Mouse (Mus musculus): ENCODE data around the gene Fkbp4. TPM values are rescaled to one million over a fixed set of nuclear protein-coding genes. Genes with fewer than 3 reads are reported as not detected.

The Fkbp4 gene
- total RNA-seq, 2 experiments from 2014 or later = 124 to 128 TPM

- peak; percentile 49 to 53 for DNase-seq (ENCODE audit: low spot score in 2 of 2)
Measured at GRCm38 (mm10) chr6:128437731-128438316, 653 bp downstream of the Fkbp4 start.

- no peak for DNase-seq (ENCODE audit: low spot score in 2 of 2)
Measured at GRCm38 (mm10) chr6:128437288-128437687, 1.2 kb downstream of the Fkbp4 start.

- no peak for DNase-seq (ENCODE audit: low spot score in 2 of 2)
Measured at GRCm38 (mm10) chr6:128436356-128437005, 2.0 kb downstream of the Fkbp4 start.

GRCm38 (mm10) chr6:128435474-128435873 lies 3.0 kb downstream of the Fkbp4 start:
- no peak for DNase-seq (ENCODE audit: low spot score in 2 of 2)

- DNase-seq (ENCODE audit: low spot score in 2 of 2) = no peak
Measured at GRCm38 (mm10) chr6:128433566-128433965, 4.9 kb downstream of the Fkbp4 start.

GRCm38 (mm10) chr6:128432356-128432915 lies 6.0 kb downstream of the Fkbp4 start:
- no peak for DNase-seq (ENCODE audit: low spot score in 2 of 2)

- DNase-seq (ENCODE audit: low spot score in 2 of 2) = no peak
Measured at GRCm38 (mm10) chr6:128429826-128430225, 8.7 kb downstream of the Fkbp4 start.

- no peak for DNase-seq (ENCODE audit: low spot score in 2 of 2)
Measured at GRCm38 (mm10) chr6:128429300-128429699, 9.2 kb downstream of the Fkbp4 start.

- no peak for DNase-seq (ENCODE audit: low spot score in 2 of 2)
Measured at GRCm38 (mm10) chr6:128427571-128427970, 10.9 kb downstream of the Fkbp4 start.

- DNase-seq (ENCODE audit: low spot score in 2 of 2) = no peak
Measured at GRCm38 (mm10) chr6:128425046-128425445, 13.4 kb downstream of the Fkbp4 start.

GRCm38 (mm10) chr6:128424269-128425019 lies 14.0 kb downstream of the Fkbp4 start, which contains the start of gene Itfg2:
TSS of gene Itfg2 (minus strand) at chr6:128424931.
- peak; percentile 95 to 98 for DNase-seq (ENCODE audit: low spot score in 2 of 2)

GRCm38 (mm10) chr6:128423496-128424268 lies 14.8 kb downstream of the Fkbp4 start:
- DNase-seq (ENCODE audit: low spot score in 2 of 2) = no peak

- DNase-seq (ENCODE audit: low spot score in 2 of 2) = no peak
Measured at GRCm38 (mm10) chr6:128421480-128421879, 17.0 kb downstream of the Fkbp4 start.

- no peak for DNase-seq (ENCODE audit: low spot score in 2 of 2)
Measured at GRCm38 (mm10) chr6:128421036-128421435, 17.4 kb downstream of the Fkbp4 start.

GRCm38 (mm10) chr6:128418076-128418475 lies 20.4 kb downstream of the Fkbp4 start:
- no peak for DNase-seq (ENCODE audit: low spot score in 2 of 2)

GRCm38 (mm10) chr6:128416169-128416568 lies 22.3 kb downstream of the Fkbp4 start:
- no peak for DNase-seq (ENCODE audit: low spot score in 2 of 2)

GRCm38 (mm10) chr6:128411115-128411514 lies 27.4 kb downstream of the Fkbp4 start:
- DNase-seq (ENCODE audit: low spot score in 2 of 2) = peak; percentile 83 to 89

- DNase-seq (ENCODE audit: low spot score in 2 of 2) = peak in 1 of 2 experiments; percentile 56
Measured at GRCm38 (mm10) chr6:128410305-128410704, 28.2 kb downstream of the Fkbp4 start.

- DNase-seq (ENCODE audit: low spot score in 2 of 2) = no peak
Measured at GRCm38 (mm10) chr6:128408544-128409125, 29.8 kb downstream of the Fkbp4 start.

- DNase-seq (ENCODE audit: low spot score in 2 of 2) = no peak
Measured at GRCm38 (mm10) chr6:128404708-128405107, 33.8 kb downstream of the Fkbp4 start.

Data from left cerebral cortex, adult 18-20 months (tissue).